Mouse (Mus musculus) embryo, embryonic 11.5 days (tissue): ENCODE data around the gene Trex1.

Source experiments
- DNase-seq: peaks from one replicate; pipeline ENCODE4 v3.0.0-alpha.2; 2012; ENCODE audit warnings: low read depth, low spot score

The Trex1 gene

GRCm38 (mm10) chr9:109087987-109088386 is 28.5 kb upstream of the Trex1 start:
- no peak for DNase-seq

- DNase-seq: no peak
Observed at GRCm38 (mm10) chr9:109084922-109085321, 25.4 kb upstream of the Trex1 start.

GRCm38 (mm10) chr9:109082124-109082800 is 22.7 kb upstream of the Trex1 start, which contains the start of the genes Ccdc51 and Tma7:
Ccdc51 (plus strand) TSS chr9:109082493.
Tma7 (minus strand) TSS chr9:109082587.
- peak; percentile 74 for DNase-seq

- DNase-seq: no peak
Observed at GRCm38 (mm10) chr9:109081749-109082123, 22.2 kb upstream of the Trex1 start.

- no peak for DNase-seq
Observed at GRCm38 (mm10) chr9:109080516-109080915, 21.0 kb upstream of the Trex1 start.

GRCm38 (mm10) chr9:109073661-109074573 is 14.4 kb upstream of the Trex1 start, which contains the start of gene Atrip:
Atrip (minus strand) TSS chr9:109074124.
- peak; percentile 83 for DNase-seq

GRCm38 (mm10) chr9:109068095-109068735 is 8.7 kb upstream of the Trex1 start:
- no peak for DNase-seq

GRCm38 (mm10) chr9:109060898-109061295 is 1.4 kb upstream of the Trex1 start:
- no peak for DNase-seq

- DNase-seq: no peak
Observed at GRCm38 (mm10) chr9:109060184-109060897, 807 bp upstream of the Trex1 start.

- DNase-seq: no peak
Observed at GRCm38 (mm10) chr9:109058006-109058765, 1.3 kb downstream of the Trex1 start.

- DNase-seq: no peak
Observed at GRCm38 (mm10) chr9:109057543-109057942, 2.0 kb downstream of the Trex1 start.

GRCm38 (mm10) chr9:109056916-109057315 is 2.6 kb downstream of the Trex1 start:
- no peak for DNase-seq

GRCm38 (mm10) chr9:109056081-109056690 is 3.3 kb downstream of the Trex1 start:
- DNase-seq: no peak

- DNase-seq: no peak
Observed at GRCm38 (mm10) chr9:109055271-109056030, 4.1 kb downstream of the Trex1 start.

GRCm38 (mm10) chr9:109054712-109055111 is 4.8 kb downstream of the Trex1 start:
- no peak for DNase-seq

GRCm38 (mm10) chr9:109053851-109054250 is 5.7 kb downstream of the Trex1 start:
- no peak for DNase-seq

- DNase-seq: no peak
Observed at GRCm38 (mm10) chr9:109053366-109053765, 6.2 kb downstream of the Trex1 start.

GRCm38 (mm10) chr9:109052490-109053260 is 6.9 kb downstream of the Trex1 start:
- DNase-seq: no peak
